Mouse (Mus musculus): ENCODE results near the gene Gm39566. TPM values are rescaled to one million over a fixed set of nuclear protein-coding genes. Genes with fewer than 3 reads are reported as not detected.

The Gm39566 gene
- 131 TPM for polyA plus RNA-seq (2014; fragmentation: Illumina TruSeq; extraction: RNeasy Lipid Tissue Mini Kit (QIAGEN cat#74804); ENCODE audit: low read depth, low replicate concordance)

GRCm38 (mm10) chr11:69815155-69815554 is at the start of gene Gm39566:
Gene Gm39566 (minus strand): TSS chr11:69815298.

GRCm38 (mm10) chr11:69858113-69858998 is 43.3 kb upstream of the Gm39566 start, which contains the start of gene Tnk1:
Gene Tnk1 (minus strand): TSS chr11:69858730.

GRCm38 (mm10) chr11:69846198-69846680 is 31.1 kb upstream of the Gm39566 start, which contains the start of gene Plscr3:
Gene Plscr3 (plus strand): TSS chr11:69846376.

GRCm38 (mm10) chr11:69837952-69838713 is 23.0 kb upstream of the Gm39566 start, which contains the start of gene Tmem256:
Gene Tmem256 (plus strand): TSS chr11:69838514.

GRCm38 (mm10) chr11:69837604-69837951 is 22.5 kb upstream of the Gm39566 start, which contains the start of gene Nlgn2:
Gene Nlgn2 (minus strand): TSS chr11:69837784.

GRCm38 (mm10) chr11:69822080-69822479 is 7.0 kb upstream of the Gm39566 start, which contains the start of gene Spem1:
Gene Spem1 (minus strand): TSS chr11:69822180.

GRCm38 (mm10) chr11:69818365-69818764 is 3.3 kb upstream of the Gm39566 start, which contains the start of gene Spem2:
Gene Spem2 (minus strand): TSS chr11:69818465.

GRCm38 (mm10) chr11:69804972-69805909 is 9.9 kb downstream of the Gm39566 start, which contains the start of gene Tmem102:
Gene Tmem102 (minus strand): TSS chr11:69805624.

GRCm38 (mm10) chr11:69801379-69801977 is 13.6 kb downstream of the Gm39566 start, which contains the start of gene Fgf11:
Gene Fgf11 (minus strand): TSS chr11:69801857.

GRCm38 (mm10) chr11:69795168-69795982 is 19.7 kb downstream of the Gm39566 start, which contains the start of gene Chrnb1:
Gene Chrnb1 (minus strand): TSS chr11:69795943.

GRCm38 (mm10) chr11:69765221-69766125 is 49.6 kb downstream of the Gm39566 start, which contains the start of gene Zbtb4:
Gene Zbtb4 (plus strand): TSS chr11:69765912.

GRCm38 (mm10) chr11:69761868-69762267 is 53.2 kb downstream of the Gm39566 start, which contains the start of gene Slc35g3:
Gene Slc35g3 (minus strand): TSS chr11:69761968.

Other genes starting within 250 kb of the Gm39566 start
- 1.1 TPM for gene Wrap53, start 235.0 kb downstream of the Gm39566 start, polyA plus RNA-seq (2014; fragmentation: Illumina TruSeq; extraction: RNeasy Lipid Tissue Mini Kit (QIAGEN cat#74804); ENCODE audit: low read depth, low replicate concordance)
- gene Trp53, start 234.9 kb downstream of the Gm39566 start, polyA plus RNA-seq (2014; fragmentation: Illumina TruSeq; extraction: RNeasy Lipid Tissue Mini Kit (QIAGEN cat#74804); ENCODE audit: low read depth, low replicate concordance), result 2.5 TPM
- gene Atp1b2, start 209.4 kb downstream of the Gm39566 start, polyA plus RNA-seq (2014; fragmentation: Illumina TruSeq; extraction: RNeasy Lipid Tissue Mini Kit (QIAGEN cat#74804); ENCODE audit: low read depth, low replicate concordance), result 23.7 TPM
- 2.6 TPM for gene Shbg, start 197.4 kb downstream of the Gm39566 start, polyA plus RNA-seq (2014; fragmentation: Illumina TruSeq; extraction: RNeasy Lipid Tissue Mini Kit (QIAGEN cat#74804); ENCODE audit: low read depth, low replicate concordance)
- 6.7 TPM for gene Sat2, start 193.3 kb downstream of the Gm39566 start, polyA plus RNA-seq (2014; fragmentation: Illumina TruSeq; extraction: RNeasy Lipid Tissue Mini Kit (QIAGEN cat#74804); ENCODE audit: low read depth, low replicate concordance)
- gene Fxr2, start 182.3 kb downstream of the Gm39566 start, polyA plus RNA-seq (2014; fragmentation: Illumina TruSeq; extraction: RNeasy Lipid Tissue Mini Kit (QIAGEN cat#74804); ENCODE audit: low read depth, low replicate concordance), result 16.0 TPM
- not detected for gene Sox15, start 160.0 kb downstream of the Gm39566 start, polyA plus RNA-seq (2014; fragmentation: Illumina TruSeq; extraction: RNeasy Lipid Tissue Mini Kit (QIAGEN cat#74804); ENCODE audit: low read depth, low replicate concordance)
- gene Mpdu1, start 152.7 kb downstream of the Gm39566 start, polyA plus RNA-seq (2014; fragmentation: Illumina TruSeq; extraction: RNeasy Lipid Tissue Mini Kit (QIAGEN cat#74804); ENCODE audit: low read depth, low replicate concordance), result 8.7 TPM
- 0.91 TPM for gene Cd68, start 149.1 kb downstream of the Gm39566 start, polyA plus RNA-seq (2014; fragmentation: Illumina TruSeq; extraction: RNeasy Lipid Tissue Mini Kit (QIAGEN cat#74804); ENCODE audit: low read depth, low replicate concordance)
- 265 TPM for gene Eif4a1, start 142.9 kb downstream of the Gm39566 start, polyA plus RNA-seq (2014; fragmentation: Illumina TruSeq; extraction: RNeasy Lipid Tissue Mini Kit (QIAGEN cat#74804); ENCODE audit: low read depth, low replicate concordance)
- gene Senp3, start 133.2 kb downstream of the Gm39566 start, polyA plus RNA-seq (2014; fragmentation: Illumina TruSeq; extraction: RNeasy Lipid Tissue Mini Kit (QIAGEN cat#74804); ENCODE audit: low read depth, low replicate concordance), result 94.6 TPM
- gene Tnfsf13, start 129.5 kb downstream of the Gm39566 start, polyA plus RNA-seq (2014; fragmentation: Illumina TruSeq; extraction: RNeasy Lipid Tissue Mini Kit (QIAGEN cat#74804); ENCODE audit: low read depth, low replicate concordance), result 3.8 TPM
- 0.20 TPM for gene Tnfsf12, start 119.4 kb downstream of the Gm39566 start, polyA plus RNA-seq (2014; fragmentation: Illumina TruSeq; extraction: RNeasy Lipid Tissue Mini Kit (QIAGEN cat#74804); ENCODE audit: low read depth, low replicate concordance)
- 1.7 TPM for gene Tnfsfm13, start 119.2 kb downstream of the Gm39566 start, polyA plus RNA-seq (2014; fragmentation: Illumina TruSeq; extraction: RNeasy Lipid Tissue Mini Kit (QIAGEN cat#74804); ENCODE audit: low read depth, low replicate concordance)
- 43.5 TPM for gene Polr2a, start 56.7 kb downstream of the Gm39566 start, polyA plus RNA-seq (2014; fragmentation: Illumina TruSeq; extraction: RNeasy Lipid Tissue Mini Kit (QIAGEN cat#74804); ENCODE audit: low read depth, low replicate concordance)
- gene Slc35g3, start 53.3 kb downstream of the Gm39566 start, polyA plus RNA-seq (2014; fragmentation: Illumina TruSeq; extraction: RNeasy Lipid Tissue Mini Kit (QIAGEN cat#74804); ENCODE audit: low read depth, low replicate concordance), result 33.7 TPM
- gene Zbtb4, start 49.4 kb downstream of the Gm39566 start, polyA plus RNA-seq (2014; fragmentation: Illumina TruSeq; extraction: RNeasy Lipid Tissue Mini Kit (QIAGEN cat#74804); ENCODE audit: low read depth, low replicate concordance), result 3.6 TPM
- gene Chrnb1, start 19.4 kb downstream of the Gm39566 start, polyA plus RNA-seq (2014; fragmentation: Illumina TruSeq; extraction: RNeasy Lipid Tissue Mini Kit (QIAGEN cat#74804); ENCODE audit: low read depth, low replicate concordance), result 0.24 TPM
- 3.7 TPM for gene Fgf11, start 13.4 kb downstream of the Gm39566 start, polyA plus RNA-seq (2014; fragmentation: Illumina TruSeq; extraction: RNeasy Lipid Tissue Mini Kit (QIAGEN cat#74804); ENCODE audit: low read depth, low replicate concordance)
- gene Tmem102, start 9.7 kb downstream of the Gm39566 start, polyA plus RNA-seq (2014; fragmentation: Illumina TruSeq; extraction: RNeasy Lipid Tissue Mini Kit (QIAGEN cat#74804); ENCODE audit: low read depth, low replicate concordance), result not detected
- 15.9 TPM for gene Spem2, start 3.2 kb upstream of the Gm39566 start, polyA plus RNA-seq (2014; fragmentation: Illumina TruSeq; extraction: RNeasy Lipid Tissue Mini Kit (QIAGEN cat#74804); ENCODE audit: low read depth, low replicate concordance)
- 145 TPM for gene Spem1, start 6.9 kb upstream of the Gm39566 start, polyA plus RNA-seq (2014; fragmentation: Illumina TruSeq; extraction: RNeasy Lipid Tissue Mini Kit (QIAGEN cat#74804); ENCODE audit: low read depth, low replicate concordance)
- gene Nlgn2, start 22.5 kb upstream of the Gm39566 start, polyA plus RNA-seq (2014; fragmentation: Illumina TruSeq; extraction: RNeasy Lipid Tissue Mini Kit (QIAGEN cat#74804); ENCODE audit: low read depth, low replicate concordance), result 0.17 TPM
- 4.6 TPM for gene Tmem256, start 23.2 kb upstream of the Gm39566 start, polyA plus RNA-seq (2014; fragmentation: Illumina TruSeq; extraction: RNeasy Lipid Tissue Mini Kit (QIAGEN cat#74804); ENCODE audit: low read depth, low replicate concordance)
- 0.28 TPM for gene Plscr3, start 31.1 kb upstream of the Gm39566 start, polyA plus RNA-seq (2014; fragmentation: Illumina TruSeq; extraction: RNeasy Lipid Tissue Mini Kit (QIAGEN cat#74804); ENCODE audit: low read depth, low replicate concordance)
- 0.07 TPM for gene Tnk1, start 43.4 kb upstream of the Gm39566 start, polyA plus RNA-seq (2014; fragmentation: Illumina TruSeq; extraction: RNeasy Lipid Tissue Mini Kit (QIAGEN cat#74804); ENCODE audit: low read depth, low replicate concordance)
- gene Tmem95, start 62.7 kb upstream of the Gm39566 start, polyA plus RNA-seq (2014; fragmentation: Illumina TruSeq; extraction: RNeasy Lipid Tissue Mini Kit (QIAGEN cat#74804); ENCODE audit: low read depth, low replicate concordance), result 8.3 TPM
- 0.22 TPM for gene Kctd11, start 66.1 kb upstream of the Gm39566 start, polyA plus RNA-seq (2014; fragmentation: Illumina TruSeq; extraction: RNeasy Lipid Tissue Mini Kit (QIAGEN cat#74804); ENCODE audit: low read depth, low replicate concordance)
- 1.7 TPM for gene Acap1, start 80.2 kb upstream of the Gm39566 start, polyA plus RNA-seq (2014; fragmentation: Illumina TruSeq; extraction: RNeasy Lipid Tissue Mini Kit (QIAGEN cat#74804); ENCODE audit: low read depth, low replicate concordance)
- gene 2810408A11Rik, start 85.7 kb upstream of the Gm39566 start, polyA plus RNA-seq (2014; fragmentation: Illumina TruSeq; extraction: RNeasy Lipid Tissue Mini Kit (QIAGEN cat#74804); ENCODE audit: low read depth, low replicate concordance), result 291 TPM
- gene Neurl4, start 85.8 kb upstream of the Gm39566 start, polyA plus RNA-seq (2014; fragmentation: Illumina TruSeq; extraction: RNeasy Lipid Tissue Mini Kit (QIAGEN cat#74804); ENCODE audit: low read depth, low replicate concordance), result 5.5 TPM
- gene Gps2, start 98.6 kb upstream of the Gm39566 start, polyA plus RNA-seq (2014; fragmentation: Illumina TruSeq; extraction: RNeasy Lipid Tissue Mini Kit (QIAGEN cat#74804); ENCODE audit: low read depth, low replicate concordance), result 66.3 TPM
- 247 TPM for gene Eif5a, start 106.7 kb upstream of the Gm39566 start, polyA plus RNA-seq (2014; fragmentation: Illumina TruSeq; extraction: RNeasy Lipid Tissue Mini Kit (QIAGEN cat#74804); ENCODE audit: low read depth, low replicate concordance)
- 1,705 TPM for gene Ybx2, start 120.5 kb upstream of the Gm39566 start, polyA plus RNA-seq (2014; fragmentation: Illumina TruSeq; extraction: RNeasy Lipid Tissue Mini Kit (QIAGEN cat#74804); ENCODE audit: low read depth, low replicate concordance)
- gene Slc2a4, start 132.9 kb upstream of the Gm39566 start, polyA plus RNA-seq (2014; fragmentation: Illumina TruSeq; extraction: RNeasy Lipid Tissue Mini Kit (QIAGEN cat#74804); ENCODE audit: low read depth, low replicate concordance), result 0.07 TPM
- 0.36 TPM for gene Cldn7, start 149.5 kb upstream of the Gm39566 start, polyA plus RNA-seq (2014; fragmentation: Illumina TruSeq; extraction: RNeasy Lipid Tissue Mini Kit (QIAGEN cat#74804); ENCODE audit: low read depth, low replicate concordance)
- gene Ctdnep1, start 165.9 kb upstream of the Gm39566 start, polyA plus RNA-seq (2014; fragmentation: Illumina TruSeq; extraction: RNeasy Lipid Tissue Mini Kit (QIAGEN cat#74804); ENCODE audit: low read depth, low replicate concordance), result 35.9 TPM
- 70.4 TPM for gene Elp5, start 167.2 kb upstream of the Gm39566 start, polyA plus RNA-seq (2014; fragmentation: Illumina TruSeq; extraction: RNeasy Lipid Tissue Mini Kit (QIAGEN cat#74804); ENCODE audit: low read depth, low replicate concordance)
- 586 TPM for gene Gabarap, start 175.8 kb upstream of the Gm39566 start, polyA plus RNA-seq (2014; fragmentation: Illumina TruSeq; extraction: RNeasy Lipid Tissue Mini Kit (QIAGEN cat#74804); ENCODE audit: low read depth, low replicate concordance)
- 12.7 TPM for gene Phf23, start 180.5 kb upstream of the Gm39566 start, polyA plus RNA-seq (2014; fragmentation: Illumina TruSeq; extraction: RNeasy Lipid Tissue Mini Kit (QIAGEN cat#74804); ENCODE audit: low read depth, low replicate concordance)
- 0.98 TPM for gene Dvl2, start 185.3 kb upstream of the Gm39566 start, polyA plus RNA-seq (2014; fragmentation: Illumina TruSeq; extraction: RNeasy Lipid Tissue Mini Kit (QIAGEN cat#74804); ENCODE audit: low read depth, low replicate concordance)
- 3.9 TPM for gene Acadvl, start 200.1 kb upstream of the Gm39566 start, polyA plus RNA-seq (2014; fragmentation: Illumina TruSeq; extraction: RNeasy Lipid Tissue Mini Kit (QIAGEN cat#74804); ENCODE audit: low read depth, low replicate concordance)
- gene Dlg4, start 201.6 kb upstream of the Gm39566 start, polyA plus RNA-seq (2014; fragmentation: Illumina TruSeq; extraction: RNeasy Lipid Tissue Mini Kit (QIAGEN cat#74804); ENCODE audit: low read depth, low replicate concordance), result 0.46 TPM
- gene Asgr1, start 238.8 kb upstream of the Gm39566 start, polyA plus RNA-seq (2014; fragmentation: Illumina TruSeq; extraction: RNeasy Lipid Tissue Mini Kit (QIAGEN cat#74804); ENCODE audit: low read depth, low replicate concordance), result not detected

Data from testis, adult 10 weeks (tissue).